Mouse (Mus musculus): ENCODE results near the gene Gm20518.

- no peak for TF ChIP-seq CTCF (IDR thresholded peaks at IDR 0.05; ENCODE audit: insufficient read depth, low read length)
- TF ChIP-seq POLR2A (IDR thresholded peaks at IDR 0.05; ENCODE audit: borderline replicate concordance, extremely low read depth, low read depth, low read length), result no peak
Observed at GRCm38 (mm10) chr16:17938187-17938586, 46.7 kb upstream of the Gm20518 start.

Data from lung, adult 2 months (tissue).